Mouse (Mus musculus) skeletal muscle tissue, adult 2 months (tissue): ENCODE data around the gene Prr11.
A peak's percentile ranks its signal among the peaks of the same experiment; 100 is the strongest.

Source experiments
- DNase-seq: peaks from one replicate; pipeline ENCODE4 v3.0.0-alpha.2; 2012; ENCODE audit warnings: low read depth, low spot score

Prr11 gene

GRCm38 (mm10) chr11:87108409-87108754 is at the start of gene Prr11:
TSS of gene Prr11 (minus strand) at chr11:87108708.
- DNase-seq = no peak

GRCm38 (mm10) chr11:87158012-87158411 is 49.5 kb upstream of the Prr11 start:
- DNase-seq = no peak

- no peak for DNase-seq
Measured at GRCm38 (mm10) chr11:87136233-87136632, 27.7 kb upstream of the Prr11 start.

GRCm38 (mm10) chr11:87126824-87127816 is 18.6 kb upstream of the Prr11 start, which contains the start of gene Trim37:
TSS of gene Trim37 (plus strand) at chr11:87127077.
- peak; percentile 92 for DNase-seq

GRCm38 (mm10) chr11:87126281-87126823 is 17.8 kb upstream of the Prr11 start:
- no peak for DNase-seq

- DNase-seq = no peak
Measured at GRCm38 (mm10) chr11:87125562-87125961, 17.1 kb upstream of the Prr11 start.

- DNase-seq = no peak
Measured at GRCm38 (mm10) chr11:87121864-87122263, 13.4 kb upstream of the Prr11 start.

GRCm38 (mm10) chr11:87110172-87110909 is 1.8 kb upstream of the Prr11 start:
- no peak for DNase-seq

- no peak for DNase-seq
Measured at GRCm38 (mm10) chr11:87109519-87110171, 1.1 kb upstream of the Prr11 start.

GRCm38 (mm10) chr11:87108755-87109518 is 429 bp upstream of the Prr11 start, which contains the start of gene Ska2:
TSS of gene Ska2 (plus strand) at chr11:87109234.
- DNase-seq = peak; percentile 99

GRCm38 (mm10) chr11:87087142-87087541 is 21.4 kb downstream of the Prr11 start:
- DNase-seq = no peak

GRCm38 (mm10) chr11:87086290-87086984 is 22.1 kb downstream of the Prr11 start, which contains the start of gene Smg8:
TSS of gene Smg8 (minus strand) at chr11:87086774.
- peak; percentile 78 for DNase-seq

- DNase-seq = no peak
Measured at GRCm38 (mm10) chr11:87085461-87085860, 23.0 kb downstream of the Prr11 start.

- no peak for DNase-seq
Measured at GRCm38 (mm10) chr11:87083712-87084111, 24.8 kb downstream of the Prr11 start.

GRCm38 (mm10) chr11:87073866-87074440 is 34.6 kb downstream of the Prr11 start, which contains the start of gene Gdpd1:
TSS of gene Gdpd1 (minus strand) at chr11:87074062.
- DNase-seq = peak; percentile 78

- peak; percentile 42 for DNase-seq
Measured at GRCm38 (mm10) chr11:87073343-87073865, 35.1 kb downstream of the Prr11 start.

GRCm38 (mm10) chr11:87062087-87062486 is 46.4 kb downstream of the Prr11 start:
- DNase-seq = no peak

- DNase-seq = no peak
Measured at GRCm38 (mm10) chr11:87060410-87060809, 48.1 kb downstream of the Prr11 start.

GRCm38 (mm10) chr11:87056286-87056685 is 52.2 kb downstream of the Prr11 start:
- no peak for DNase-seq
